In the genomic region with DNA sequence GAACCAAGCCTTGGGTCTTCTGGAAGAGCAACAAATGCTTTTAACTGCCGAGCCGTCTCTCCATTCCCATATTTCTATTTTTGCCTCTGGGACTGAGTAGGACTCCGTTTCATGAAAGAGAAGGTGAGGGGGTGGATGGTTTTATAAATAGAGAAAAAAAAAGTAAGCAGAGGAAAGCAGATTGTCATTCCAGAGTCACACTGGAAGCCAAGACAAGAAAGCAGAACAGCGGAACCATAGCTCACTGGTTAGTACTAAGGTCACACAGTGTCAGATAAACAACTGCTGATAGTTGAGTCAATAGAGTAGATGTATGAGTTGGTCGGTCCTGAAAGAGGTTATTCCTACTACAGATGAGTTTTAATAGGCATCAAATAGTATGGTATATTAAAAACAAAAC, we compare ENCODE assay signal across 19 mouse cellular contexts. TPM values are rescaled to one million over a fixed set of nuclear protein-coding genes. Genes with fewer than 3 reads are reported as not detected.
DNase-seq lines count a peak whose midpoint lies in the region; ATAC-seq and TF ChIP-seq lines count a peak whose summit lies in the region.
"Had no signal": no experiment of that assay in that cellular context is flagged by ENCODE, and none has a peak within 500 bp of the region (broad histone marks: within the 10 kb centered on the region; RNA-seq: fewer than 3 reads in every experiment).

No protein-coding gene starts in this region.

- no peaks in the 10 kb centered on the region for H3K9me3 ChIP-seq in heart, embryonic 15.5 days (replicated peaks)
- no peaks in the 10 kb centered on the region for H3K9me3 ChIP-seq in heart, embryonic 10.5 days
- H3K9me3 ChIP-seq in liver, postnatal 0 days (ENCODE audit: low read length): no peaks in the 10 kb centered on the region
- H3K9me3 ChIP-seq: embryonic facial prominence, embryonic 10.5 days; hindbrain, embryonic 10.5 days; midbrain, embryonic 13.5 days had no signal

- no peak overlapping the region for H3K4me2 ChIP-seq in heart, embryonic 15.5 days
- no peak overlapping the region for H3K4me2 ChIP-seq in liver, postnatal 0 days (ENCODE audit: low read depth, low read length)
- H3K4me2 ChIP-seq: midbrain, embryonic 13.5 days had no signal

- peaks cover 51% of the 10 kb centered on the region for H3K4me1 ChIP-seq in heart, embryonic 15.5 days (replicated peaks)
- H3K4me1 ChIP-seq in heart, embryonic 10.5 days: peaks cover 18% of the 10 kb centered on the region
- H3K4me1 ChIP-seq in liver, adult 2 months (ENCODE audit: control insufficient read depth, insufficient read depth, low read length): peaks cover 24% of the 10 kb centered on the region
- peaks cover 52% of the 10 kb centered on the region for H3K4me1 ChIP-seq in liver, postnatal 0 days (ENCODE audit: insufficient read depth)

- H3K27ac ChIP-seq in heart, embryonic 15.5 days: peak overlapping the region; percentile 99
- no peak overlapping the region for H3K27ac ChIP-seq in heart, embryonic 10.5 days
- peak overlapping the region; percentile 97 for H3K27ac ChIP-seq in liver, adult 2 months (replicated peaks; ENCODE audit: insufficient read depth, low read depth, low read length)
- peak overlapping the region; percentile 98 for H3K27ac ChIP-seq in liver, postnatal 0 days (ENCODE audit: low read depth)
- H3K27ac ChIP-seq: embryonic facial prominence, embryonic 10.5 days; hindbrain, embryonic 10.5 days; midbrain, embryonic 13.5 days had no signal

- no peak overlapping the region for H3K4me3 ChIP-seq in heart, embryonic 15.5 days
- no peak overlapping the region for H3K4me3 ChIP-seq in heart, embryonic 10.5 days
- no peak overlapping the region for H3K4me3 ChIP-seq in liver, adult 2 months (ENCODE audit: insufficient read depth, low read depth, low read length)
- H3K4me3 ChIP-seq in liver, postnatal 0 days (ENCODE audit: low read depth, low read length): no peak overlapping the region
- H3K4me3 ChIP-seq: embryonic facial prominence, embryonic 10.5 days; hindbrain, embryonic 10.5 days; midbrain, embryonic 13.5 days had no signal

- H3K9ac ChIP-seq in heart, embryonic 15.5 days: no peak overlapping the region
- no peak overlapping the region for H3K9ac ChIP-seq in liver, adult 2 months (ENCODE audit: low read depth, low read length)
- no peak overlapping the region for H3K9ac ChIP-seq in liver, postnatal 0 days (replicated peaks)
- H3K9ac ChIP-seq: midbrain, embryonic 13.5 days had no signal

- no peak for TF ChIP-seq CTCF in liver, adult 2 months (IDR thresholded peaks at IDR 0.05; ENCODE audit: low read depth, low read length)
- TF ChIP-seq CTCF in liver, postnatal 0 days (IDR thresholded peaks at IDR 0.05; ENCODE audit: low read depth): no peak

- H3K27me3 ChIP-seq in heart, embryonic 15.5 days: no peaks in the 10 kb centered on the region
- H3K27me3 ChIP-seq in heart, embryonic 10.5 days (ENCODE audit: insufficient read depth, poor library complexity, severe bottlenecking): no peaks in the 10 kb centered on the region
- H3K27me3 ChIP-seq in liver, adult 2 months (ENCODE audit: control insufficient read depth, insufficient read depth, low read length): no peaks in the 10 kb centered on the region
- no peaks in the 10 kb centered on the region for H3K27me3 ChIP-seq in liver, postnatal 0 days (ENCODE audit: insufficient read depth, low read length)
- H3K27me3 ChIP-seq: midbrain, embryonic 13.5 days had no signal

- H3K36me3 ChIP-seq in heart, embryonic 15.5 days: no peaks in the 10 kb centered on the region
- 0 out of 2 replicates have a peak, but pooled peaks cover 2% of the 10 kb centered on the region for H3K36me3 ChIP-seq in heart, embryonic 10.5 days
- H3K36me3 ChIP-seq in liver, adult 2 months (ENCODE audit: control insufficient read depth, insufficient read depth, low read length): peaks cover 2% of the 10 kb centered on the region; the same call in 1 of the 2 replicates
- H3K36me3 ChIP-seq in liver, postnatal 0 days (replicated peaks; ENCODE audit: insufficient read depth, low read length): peaks cover 2% of the 10 kb centered on the region; the same call in 1 of the 2 replicates
- H3K36me3 ChIP-seq: embryonic facial prominence, embryonic 10.5 days; hindbrain, embryonic 10.5 days; midbrain, embryonic 13.5 days had no signal

- peaks cover 12% of the 10 kb centered on the region; the same call in 1 of the 2 replicates for H3K79me2 ChIP-seq in liver, adult 2 months (ENCODE audit: control insufficient read depth, insufficient read depth, low read length)

- ATAC-seq in heart, embryonic 15.5 days (replicated peaks; ENCODE audit: insufficient number of reproducible peaks, insufficient read depth, low FRiP score, low read depth): no peak
- no peak for ATAC-seq in liver, postnatal 0 days
- ATAC-seq in megakaryocyte-erythroid progenitor cell, adult 5-6 weeks (replicated peaks; ENCODE audit: low FRiP score, low TSS enrichment, poor library complexity, severe bottlenecking): no peak
- ATAC-seq: CD4-positive, CD25-positive, alpha-beta regulatory T cell, adult 4 months; forebrain, embryonic 16.5 days; midbrain, embryonic 13.5 days had no signal

- TF ChIP-seq EP300 in liver, postnatal 0 days (IDR thresholded peaks at IDR 0.05; ENCODE audit: low read depth): no peak

- no peak for TF ChIP-seq POLR2A in liver, adult 2 months (IDR thresholded peaks at IDR 0.05; ENCODE audit: extremely low read depth, insufficient read depth, low read length)

- no peak for DNase-seq in heart, embryonic 10.5 days (ENCODE audit: low spot score)
- peak; percentile 92 for DNase-seq in liver, adult 2 months (ENCODE audit: extremely low read depth, low read depth, low spot score)
- no peak for DNase-seq in liver
- DNase-seq in liver, postnatal 0 days: no peak
- no peak for DNase-seq in yolk sac, embryonic 10.5 days (ENCODE audit: low spot score)
- DNase-seq: adrenal gland, postnatal 36 days; gastrocnemius, postnatal 10 days; kidney, postnatal 14 days; left cerebral cortex, postnatal 4 days; lung, adult 18-20 months; lung, postnatal 36 days; spleen, adult 18-20 months had no signal

- 42% methylated on average over 5 of the region's 5 CpGs for WGBS in heart, embryonic 15.5 days
- 68% methylated on average over 5 of the region's 5 CpGs for WGBS in heart, embryonic 10.5 days
- 21% methylated on average over 5 of the region's 5 CpGs for WGBS in liver, adult 2 months
- WGBS in liver, postnatal 0 days (ENCODE audit: insufficient replicate concordance): 49% methylated on average over 5 of the region's 5 CpGs

RNA-seq across cellular contexts. Expression of a gene that starts 1.4 kb away (rescaled TPM):
- polyA plus RNA-seq in heart, embryonic 15.5 days (2015; fragmentation: Nextera tagmentation; extraction: Ambion mirVana): 728 and 777 TPM in 2 replicates
- 330 and 384 TPM in 2 replicates for polyA plus RNA-seq in heart, embryonic 10.5 days (2016; fragmentation: Nextera tagmentation; extraction: Ambion mirVana)
- 967 and 981 TPM in 2 replicates for total RNA-seq in liver, adult 2 months (2014; rRNA removed)
- polyA plus RNA-seq in liver, adult 2 months (2012; rRNA removed): 1,187 and 1,239 TPM in 2 replicates
- polyA plus RNA-seq in liver, postnatal 0 days (2015; fragmentation: Nextera tagmentation; extraction: Ambion mirVana): 961 and 1,004 TPM in 2 replicates
- 241 and 252 TPM in 2 replicates for total RNA-seq in megakaryocyte-erythroid progenitor cell, adult 5-6 weeks (2014; fragmentation: Nextera tagmentation)
- total RNA-seq in megakaryocyte-erythroid progenitor cell, adult 5-6 weeks (2017): 431 and 507 TPM in 2 replicates
